Mouse (Mus musculus): ENCODE measurements at regions not wholly inside any gene's neighbourhood (a gene's known extent, or its start where the extent isn't known, plus 50 kb on each side); places are given as distances from the start of the nearest gene placed in this dataset.

GRCm38 (mm10) chr7:36526692-36527091 is 171.2 kb upstream of the Tshz3 start:
- Histone ChIP-seq H3K36me3 (replicated peaks) (no peaks in the 10 kb centered on the region), H3K27me3 (ENCODE audit: insufficient read depth, low read length) (no peaks in the 10 kb centered on the region), H3K4me3 (ENCODE audit: low read depth, low read length) (no peak overlapping the region), H3K4me1 (ENCODE audit: insufficient read depth, low read depth, low read length) (no peaks in the 10 kb centered on the region), H3K9me3 (replicated peaks) (peaks cover 30% of the 10 kb centered on the region)
- TF ChIP-seq GATA2 (IDR thresholded peaks at IDR 0.05; ENCODE audit: borderline replicate concordance, low read depth, low read length) = no peak
- DNase-seq (ENCODE audit: low spot score) = no peak
- ATAC-seq (ENCODE audit: extremely low read depth, insufficient number of reproducible peaks, low FRiP score, poor library complexity, severe bottlenecking) = no peak

- DNase-seq (ENCODE audit: low spot score) = no peak
- no peak for ATAC-seq (ENCODE audit: extremely low read depth, insufficient number of reproducible peaks, low FRiP score, poor library complexity, severe bottlenecking)
- Histone ChIP-seq H3K36me3 (replicated peaks) (no peaks in the 10 kb centered on the region), H3K4me1 (ENCODE audit: insufficient read depth, low read depth, low read length) (no peaks in the 10 kb centered on the region), H3K9me3 (replicated peaks) (peaks cover 39% of the 10 kb centered on the region), H3K4me3 (ENCODE audit: low read depth, low read length) (no peak overlapping the region), H3K27me3 (ENCODE audit: insufficient read depth, low read length) (no peaks in the 10 kb centered on the region)
- TF ChIP-seq GATA1 (IDR thresholded peaks at IDR 0.05; ENCODE audit: borderline replicate concordance, low read length) (no peak), GATA2 (IDR thresholded peaks at IDR 0.05; ENCODE audit: borderline replicate concordance, low read depth, low read length) (no peak), TAL1 (conservative IDR thresholded peaks at IDR 0.05; ENCODE audit: low read depth, low read length) (no peak), POLR2AphosphoS5 (IDR thresholded peaks at IDR 0.05; ENCODE audit: insufficient replicate concordance, low read depth, low read length) (no peak), CTCF (IDR thresholded peaks at IDR 0.05; ENCODE audit: low read depth, low read length) (no peak)
These were observed 168.3 kb upstream of the Tshz3 start for GRCm38 (mm10) chr7:36529504-36530065.

GRCm38 (mm10) chr7:36531559-36531958 is 166.4 kb upstream of the Tshz3 start:
- no peak for DNase-seq (ENCODE audit: low spot score)
- Histone ChIP-seq H3K9me3 (replicated peaks) (peaks cover 52% of the 10 kb centered on the region), H3K36me3 (replicated peaks) (no peaks in the 10 kb centered on the region), H3K27me3 (ENCODE audit: insufficient read depth, low read length) (no peaks in the 10 kb centered on the region), H3K4me3 (ENCODE audit: low read depth, low read length) (no peak overlapping the region), H3K4me1 (ENCODE audit: insufficient read depth, low read depth, low read length) (no peaks in the 10 kb centered on the region)
- no peak for ATAC-seq (ENCODE audit: extremely low read depth, insufficient number of reproducible peaks, low FRiP score, poor library complexity, severe bottlenecking)
- TF ChIP-seq TAL1 (conservative IDR thresholded peaks at IDR 0.05; ENCODE audit: low read depth, low read length) (no peak), GATA2 (IDR thresholded peaks at IDR 0.05; ENCODE audit: borderline replicate concordance, low read depth, low read length) (no peak), POLR2AphosphoS5 (IDR thresholded peaks at IDR 0.05; ENCODE audit: insufficient replicate concordance, low read depth, low read length) (no peak), CTCF (IDR thresholded peaks at IDR 0.05; ENCODE audit: low read depth, low read length) (no peak), GATA1 (IDR thresholded peaks at IDR 0.05; ENCODE audit: borderline replicate concordance, low read length) (no peak)

GRCm38 (mm10) chr7:36538111-36538510 is 159.8 kb upstream of the Tshz3 start:
- TF ChIP-seq GATA2 (IDR thresholded peaks at IDR 0.05; ENCODE audit: borderline replicate concordance, low read depth, low read length) (no peak), POLR2AphosphoS5 (IDR thresholded peaks at IDR 0.05; ENCODE audit: insufficient replicate concordance, low read depth, low read length) (no peak), GATA1 (IDR thresholded peaks at IDR 0.05; ENCODE audit: borderline replicate concordance, low read length) (no peak), TAL1 (conservative IDR thresholded peaks at IDR 0.05; ENCODE audit: low read depth, low read length) (no peak)
- no peaks in the 10 kb centered on the region for H3K27me3 ChIP-seq (ENCODE audit: insufficient read depth, low read length)
- DNase-seq (ENCODE audit: low spot score) (no peak), ATAC-seq (ENCODE audit: extremely low read depth, insufficient number of reproducible peaks, low FRiP score, poor library complexity, severe bottlenecking) (no peak)
- no peaks in the 10 kb centered on the region for H3K4me1 ChIP-seq (ENCODE audit: insufficient read depth, low read depth, low read length)
- H3K4me3 ChIP-seq (ENCODE audit: low read depth, low read length) = no peak overlapping the region
- H3K36me3 ChIP-seq (replicated peaks) = no peaks in the 10 kb centered on the region
- H3K9me3 ChIP-seq (replicated peaks) = peaks cover 48% of the 10 kb centered on the region

- DNase-seq (ENCODE audit: low spot score) = no peak
- H3K9me3 ChIP-seq (replicated peaks) = peaks cover 70% of the 10 kb centered on the region
- H3K4me1 ChIP-seq (ENCODE audit: insufficient read depth, low read depth, low read length) = no peaks in the 10 kb centered on the region
- ATAC-seq (ENCODE audit: extremely low read depth, insufficient number of reproducible peaks, low FRiP score, poor library complexity, severe bottlenecking) = no peak
- H3K27me3 ChIP-seq (ENCODE audit: insufficient read depth, low read length) = no peaks in the 10 kb centered on the region
- H3K36me3 ChIP-seq (replicated peaks) = no peaks in the 10 kb centered on the region
- no peak overlapping the region for H3K4me3 ChIP-seq (ENCODE audit: low read depth, low read length)
- TF ChIP-seq GATA2 (IDR thresholded peaks at IDR 0.05; ENCODE audit: borderline replicate concordance, low read depth, low read length) (no peak), TAL1 (conservative IDR thresholded peaks at IDR 0.05; ENCODE audit: low read depth, low read length) (no peak), POLR2AphosphoS5 (IDR thresholded peaks at IDR 0.05; ENCODE audit: insufficient replicate concordance, low read depth, low read length) (no peak), CTCF (IDR thresholded peaks at IDR 0.05; ENCODE audit: low read depth, low read length) (no peak)
These were observed 149.9 kb upstream of the Tshz3 start for GRCm38 (mm10) chr7:36548007-36548406.

- ATAC-seq (ENCODE audit: extremely low read depth, insufficient number of reproducible peaks, low FRiP score, poor library complexity, severe bottlenecking) = no peak
- no peaks in the 10 kb centered on the region for H3K4me1 ChIP-seq (ENCODE audit: insufficient read depth, low read depth, low read length)
- H3K9me3 ChIP-seq (replicated peaks) = peaks cover 70% of the 10 kb centered on the region
- no peak overlapping the region for H3K4me3 ChIP-seq (ENCODE audit: low read depth, low read length)
- TF ChIP-seq TAL1 (conservative IDR thresholded peaks at IDR 0.05; ENCODE audit: low read depth, low read length) (no peak), POLR2AphosphoS5 (IDR thresholded peaks at IDR 0.05; ENCODE audit: insufficient replicate concordance, low read depth, low read length) (no peak), CTCF (IDR thresholded peaks at IDR 0.05; ENCODE audit: low read depth, low read length) (no peak), GATA2 (IDR thresholded peaks at IDR 0.05; ENCODE audit: borderline replicate concordance, low read depth, low read length) (no peak), GATA1 (IDR thresholded peaks at IDR 0.05; ENCODE audit: borderline replicate concordance, low read length) (no peak)
- H3K27me3 ChIP-seq (ENCODE audit: insufficient read depth, low read length) = no peaks in the 10 kb centered on the region
- H3K36me3 ChIP-seq (replicated peaks) = no peaks in the 10 kb centered on the region
- no peak for DNase-seq (ENCODE audit: low spot score)
These were observed 149.5 kb upstream of the Tshz3 start for GRCm38 (mm10) chr7:36548440-36548839.

GRCm38 (mm10) chr7:36571061-36571460 is 126.9 kb upstream of the Tshz3 start:
- peaks cover 17% of the 10 kb centered on the region for H3K9me3 ChIP-seq (replicated peaks)
- no peak for TF ChIP-seq GATA2 (IDR thresholded peaks at IDR 0.05; ENCODE audit: borderline replicate concordance, low read depth, low read length)
- no peak for TF ChIP-seq TAL1 (conservative IDR thresholded peaks at IDR 0.05; ENCODE audit: low read depth, low read length)
- TF ChIP-seq POLR2AphosphoS5 (IDR thresholded peaks at IDR 0.05; ENCODE audit: insufficient replicate concordance, low read depth, low read length) = no peak
- TF ChIP-seq GATA1 (IDR thresholded peaks at IDR 0.05; ENCODE audit: borderline replicate concordance, low read length) = no peak
- TF ChIP-seq CTCF (IDR thresholded peaks at IDR 0.05; ENCODE audit: low read depth, low read length) = no peak
- no peaks in the 10 kb centered on the region for H3K4me1 ChIP-seq (ENCODE audit: insufficient read depth, low read depth, low read length)
- no peak overlapping the region for H3K4me3 ChIP-seq (ENCODE audit: low read depth, low read length)
- DNase-seq (ENCODE audit: low spot score) (no peak), ATAC-seq (ENCODE audit: extremely low read depth, insufficient number of reproducible peaks, low FRiP score, poor library complexity, severe bottlenecking) (no peak)
- H3K27me3 ChIP-seq (ENCODE audit: insufficient read depth, low read length) = no peaks in the 10 kb centered on the region
- H3K36me3 ChIP-seq (replicated peaks) = no peaks in the 10 kb centered on the region

Data from G1E (cell line).